Mouse (Mus musculus) stomach, embryonic 14.5 days (tissue): ENCODE data around the gene Scamp1. TPM values are rescaled to one million over a fixed set of nuclear protein-coding genes. Genes with fewer than 3 reads are reported as not detected.

ENCODE experiments used
- ATAC-seq: fragments of 200-750 bp; cut with Nextera tagmentation; 2 replicates; pipeline ENCODE4 v1.8.0; 2017; ENCODE audit warnings: low read depth, moderate TSS enrichment; ENCODE audit not compliant: insufficient number of reproducible peaks, insufficient read depth, low FRiP score
- H3K27ac ChIP-seq: fragments of 300-500 bp; sonication (generic); 2 replicates; pipeline ENCODE4 v1.5.1; 2014; ENCODE audit warnings: mild to moderate bottlenecking, low read length, moderate library complexity, mixed read lengths
- H3K27me3 ChIP-seq: fragments of 300-500 bp; sonication (generic); 2 replicates; pipeline ENCODE4 v1.6.1; 2014; ENCODE audit warnings: low read length, control low read depth, mixed read lengths; ENCODE audit not compliant: control insufficient read depth, insufficient read depth
- H3K36me3 ChIP-seq: fragments of 300-500 bp; sonication (generic); 2 replicates; pipeline ENCODE4 v1.6.1; 2014; ENCODE audit warnings: mild to moderate bottlenecking, control low read depth, low read length, moderate library complexity, mixed read lengths; ENCODE audit not compliant: control insufficient read depth, insufficient read depth
- H3K4me1 ChIP-seq: fragments of 300-500 bp; sonication (generic); 2 replicates; pipeline ENCODE4 v1.6.1; 2014; ENCODE audit warnings: low read length, control low read depth, mixed read lengths; ENCODE audit not compliant: control insufficient read depth, insufficient read depth
- H3K4me2 ChIP-seq: fragments of 300-500 bp; sonication (generic); replicated peaks from 2 replicates; pipeline ENCODE4 v1.6.1; 2014; ENCODE audit warnings: low read depth, low read length, control low read depth
- H3K4me3 ChIP-seq: fragments of 300-500 bp; sonication (generic); 2 replicates; pipeline ENCODE4 v1.5.1; 2014; ENCODE audit warnings: low read depth, low read length, control low read depth
- H3K9ac ChIP-seq: fragments of 300-500 bp; sonication (generic); replicated peaks from 2 replicates; pipeline ENCODE4 v1.6.1; 2014; ENCODE audit warnings: low read depth, mild to moderate bottlenecking, control low read depth, low read length, moderate library complexity, mixed read lengths
- H3K9me3 ChIP-seq: fragments of 300-500 bp; sonication (generic); 2 replicates; pipeline ENCODE4 v1.6.1; 2016; ENCODE audit warnings: low read depth, low read length, control low read depth; ENCODE audit not compliant: control insufficient read depth
- WGBS: fragments of 180-500 bp; shearing (Covaris S2); extraction: QIAGEN DNeasy Blood & Tissue Kit; methylation state at CpG from one replicate; pipeline ENCODE4 v1.1.7; 2014; 5-methylcytosine and 5-hydroxymethylcytosine counted together
- polyA plus RNA-seq: library from polyadenylated mRNA; unstranded; fragments of >200 nt; fragmentation: Nextera tagmentation; extraction: Ambion mirVana; gene quantifications from 2 replicates; pipeline ENCODE4 v1.2.1, GENCODE M21; 2014

Scamp1 gene
- polyA plus RNA-seq, 1 experiment from 2014 or later = 36.5 TPM

- WGBS = 86% methylated on average over 5 of the region's 6 CpGs
These were observed 100.0 kb downstream of the Scamp1 start for GRCm38 (mm10) chr13:94185631-94186030.

GRCm38 (mm10) chr13:94184726-94185456 lies 100.8 kb downstream of the Scamp1 start:
- ATAC-seq = no peak
- H3K36me3 ChIP-seq = no peaks in the 10 kb centered on the region
- no peaks in the 10 kb centered on the region for H3K9me3 ChIP-seq
- no peaks in the 10 kb centered on the region for H3K4me1 ChIP-seq
- H3K4me2 ChIP-seq = no peak overlapping the region
- H3K4me3 ChIP-seq = no peak overlapping the region
- H3K27me3 ChIP-seq = no peaks in the 10 kb centered on the region
- 85% methylated on average over 10 of the region's 10 CpGs for WGBS
- no peak overlapping the region for H3K9ac ChIP-seq
- H3K27ac ChIP-seq = no peak overlapping the region

More at GRCm38 (mm10) chr13:94185631-94186030, 100.0 kb downstream of the Scamp1 start:
- no peaks in the 10 kb centered on the region for H3K9me3 ChIP-seq
- H3K36me3 ChIP-seq = no peaks in the 10 kb centered on the region
- no peaks in the 10 kb centered on the region for H3K27me3 ChIP-seq
- no peak overlapping the region for H3K4me3 ChIP-seq
- no peak for ATAC-seq
- H3K4me1 ChIP-seq = no peaks in the 10 kb centered on the region
- H3K9ac ChIP-seq = no peak overlapping the region
- no peak overlapping the region for H3K27ac ChIP-seq
- no peak overlapping the region for H3K4me2 ChIP-seq

- WGBS = 68% methylated on average over 8 of the region's 8 CpGs
- Histone ChIP-seq H3K27me3 (no peaks in the 10 kb centered on the region), H3K4me3 (no peak overlapping the region), H3K36me3 (no peaks in the 10 kb centered on the region), H3K27ac (no peak overlapping the region), H3K9ac (no peak overlapping the region), H3K4me2 (no peak overlapping the region), H3K9me3 (no peaks in the 10 kb centered on the region), H3K4me1 (no peaks in the 10 kb centered on the region)
- ATAC-seq = no peak
These were observed 102.2 kb downstream of the Scamp1 start for GRCm38 (mm10) chr13:94183372-94184021.

- Histone ChIP-seq H3K9me3 (no peaks in the 10 kb centered on the region), H3K9ac (no peak overlapping the region), H3K4me3 (no peak overlapping the region), H3K4me1 (no peaks in the 10 kb centered on the region), H3K27ac (no peak overlapping the region), H3K36me3 (no peaks in the 10 kb centered on the region), H3K4me2 (no peak overlapping the region), H3K27me3 (no peaks in the 10 kb centered on the region)
- no peak for ATAC-seq
- WGBS = 77% methylated on average over 5 of the region's 5 CpGs
These were observed 103.6 kb downstream of the Scamp1 start for GRCm38 (mm10) chr13:94182026-94182425.

GRCm38 (mm10) chr13:94180477-94181420 lies 104.9 kb downstream of the Scamp1 start:
- Histone ChIP-seq H3K9me3 (no peaks in the 10 kb centered on the region), H3K4me2 (no peak overlapping the region), H3K4me3 (no peak overlapping the region), H3K27ac (no peak overlapping the region), H3K9ac (no peak overlapping the region), H3K27me3 (no peaks in the 10 kb centered on the region), H3K36me3 (no peaks in the 10 kb centered on the region), H3K4me1 (no peaks in the 10 kb centered on the region)
- no peak for ATAC-seq
- WGBS = 77% methylated on average over 5 of the region's 5 CpGs

GRCm38 (mm10) chr13:94178401-94179040 lies 107.1 kb downstream of the Scamp1 start:
- 68% methylated on average over 11 of the region's 11 CpGs for WGBS
- Histone ChIP-seq H3K27me3 (no peaks in the 10 kb centered on the region), H3K4me1 (no peaks in the 10 kb centered on the region), H3K36me3 (no peaks in the 10 kb centered on the region), H3K27ac (no peak overlapping the region), H3K4me3 (no peak overlapping the region), H3K4me2 (no peak overlapping the region), H3K9ac (no peak overlapping the region), H3K9me3 (no peaks in the 10 kb centered on the region)
- ATAC-seq = no peak

GRCm38 (mm10) chr13:94177148-94177547 lies 108.5 kb downstream of the Scamp1 start:
- Histone ChIP-seq H3K27me3 (no peaks in the 10 kb centered on the region), H3K9ac (no peak overlapping the region), H3K27ac (no peak overlapping the region), H3K4me3 (no peak overlapping the region), H3K4me2 (no peak overlapping the region), H3K4me1 (no peaks in the 10 kb centered on the region), H3K9me3 (no peaks in the 10 kb centered on the region), H3K36me3 (no peaks in the 10 kb centered on the region)
- no peak for ATAC-seq
- 63% methylated on average over 7 of the region's 7 CpGs for WGBS
